Mouse (Mus musculus) left cerebral cortex, adult 18-20 months (tissue): ENCODE results near the gene Tmem178. TPM values are rescaled to one million over a fixed set of nuclear protein-coding genes. Genes with fewer than 3 reads are reported as not detected.

Experiments used
- DNase-seq, 2 experiments: peaks; one replicate each; pipeline ENCODE4 v3.0.0; 2021 to 2022; ENCODE audit warnings: low spot score in 2 of 2, mixed read lengths in 1 of 2
- long read RNA-seq, 2 experiments: library from polyadenylated mRNA; stranded (forward); transcript quantifications; one replicate each; pipeline ENCODE4 v2.0.0; 2021
- total RNA-seq, 2 experiments: library from RNA; stranded (reverse); gene quantifications; 2 replicates each; pipeline ENCODE4 v1.2.3; 2021

Gene Tmem178
- 100 to 1,000 TPM; 104 to 117 TPM for total RNA-seq
- long read RNA-seq, experiment 1, transcript Tmem178-201 (4 exons, 1,696 nt): major isoform, 71 of 99 reads
- long read RNA-seq, experiment 1, partial matches to known transcripts: 4 of 99 reads
- long read RNA-seq, experiment 1, other reads (novel, unspliced or antisense): 24 of 99 reads
- long read RNA-seq, experiment 2, transcript Tmem178-201 (4 exons, 1,696 nt): major isoform, 71 of 75 reads
- long read RNA-seq, experiment 2, partial matches to known transcripts: 3 of 75 reads
- long read RNA-seq, experiment 2, other reads (novel, unspliced or antisense): 1 of 75 reads

DNA sequence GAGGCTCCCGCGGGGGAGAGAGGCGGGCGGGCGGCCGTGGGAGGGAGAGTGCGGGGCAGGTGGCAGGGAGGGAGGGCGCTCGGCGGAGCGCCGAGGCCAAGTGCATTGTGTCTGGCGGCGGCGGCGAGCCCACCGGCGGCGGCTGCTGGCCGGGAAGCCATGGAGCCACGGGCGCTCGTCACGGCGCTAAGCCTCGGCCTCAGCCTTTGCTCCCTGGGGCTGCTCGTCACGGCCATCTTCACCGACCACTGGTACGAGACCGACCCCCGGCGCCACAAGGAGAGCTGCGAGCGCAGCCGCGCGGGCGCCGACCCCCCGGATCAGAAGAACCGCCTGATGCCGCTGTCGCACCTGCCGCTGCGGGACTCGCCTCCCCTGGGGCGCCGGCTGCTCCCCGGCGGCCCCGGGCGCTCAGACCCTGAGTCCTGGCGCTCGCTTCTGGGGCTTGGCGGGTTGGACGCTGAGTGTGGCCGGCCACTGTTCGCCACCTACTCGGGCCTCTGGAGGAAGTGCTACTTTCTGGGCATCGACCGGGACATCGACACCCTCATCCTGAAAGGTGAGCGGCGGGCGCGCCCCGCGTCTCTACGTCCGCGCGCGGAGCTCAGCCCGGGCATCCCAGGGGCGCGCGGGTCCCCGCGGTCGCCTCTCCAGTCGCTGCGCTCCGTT lies at the start of gene Tmem178:
Gene Tmem178, plus strand, starts transcription at position 103 of the 669 bp plus-strand sequence.
- peak; percentile 31 to 41 for DNase-seq

- no peak for DNase-seq
These were observed 48.0 kb upstream of the Tmem178 start for GRCm38 (mm10) chr17:80896481-80896880.

- DNase-seq: no peak
These were observed 46.6 kb upstream of the Tmem178 start for GRCm38 (mm10) chr17:80897709-80898440.

- DNase-seq: no peak
These were observed 44.8 kb upstream of the Tmem178 start for GRCm38 (mm10) chr17:80899513-80900199.

DNA sequence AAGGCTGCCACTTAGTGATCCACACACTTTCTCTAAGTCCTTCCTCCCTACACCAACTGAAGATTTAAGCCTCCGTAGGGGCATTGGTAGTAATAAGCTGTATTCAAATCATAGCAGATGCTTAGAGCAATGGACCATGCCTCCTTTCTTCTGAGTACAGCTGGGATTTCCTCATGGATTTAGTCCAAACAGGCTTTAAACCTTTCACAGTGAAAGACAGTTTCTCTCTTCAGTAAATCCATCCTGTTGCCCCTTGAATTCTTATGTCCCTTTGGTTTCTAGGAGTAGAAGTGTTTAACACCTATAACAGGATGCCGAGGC lies 44.3 kb upstream of the Tmem178 start:
- no peak for DNase-seq

GRCm38 (mm10) chr17:80901885-80902284 lies 42.5 kb upstream of the Tmem178 start:
- DNase-seq: no peak

- no peak for DNase-seq
These were observed 41.1 kb upstream of the Tmem178 start for GRCm38 (mm10) chr17:80903121-80903875.

GRCm38 (mm10) chr17:80904061-80904460 lies 40.4 kb upstream of the Tmem178 start:
- DNase-seq: no peak

DNA sequence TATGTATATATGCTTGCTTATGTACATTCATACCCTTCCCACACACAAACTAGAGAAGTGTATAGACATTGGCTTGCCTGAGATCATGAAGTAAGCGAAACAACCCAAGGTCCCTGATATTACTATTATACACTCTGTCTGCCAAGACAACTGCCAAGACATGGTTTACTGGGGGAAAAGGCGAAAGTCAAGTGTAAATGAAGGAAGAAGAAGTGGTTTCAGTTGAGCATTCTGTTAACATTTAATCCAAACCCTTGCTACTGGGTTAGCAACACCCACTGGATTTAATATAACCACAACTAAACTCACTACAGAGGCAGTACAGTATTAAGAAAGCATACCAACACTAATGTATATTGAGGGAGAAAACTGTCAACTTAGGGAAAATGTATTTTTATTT lies 28.8 kb upstream of the Tmem178 start:
- no peak for DNase-seq

GRCm38 (mm10) chr17:80919261-80919660 lies 25.2 kb upstream of the Tmem178 start:
- DNase-seq: no peak

GRCm38 (mm10) chr17:80921286-80922134 lies 22.9 kb upstream of the Tmem178 start:
- peak in 1 of 2 experiments; percentile 21 for DNase-seq

DNA sequence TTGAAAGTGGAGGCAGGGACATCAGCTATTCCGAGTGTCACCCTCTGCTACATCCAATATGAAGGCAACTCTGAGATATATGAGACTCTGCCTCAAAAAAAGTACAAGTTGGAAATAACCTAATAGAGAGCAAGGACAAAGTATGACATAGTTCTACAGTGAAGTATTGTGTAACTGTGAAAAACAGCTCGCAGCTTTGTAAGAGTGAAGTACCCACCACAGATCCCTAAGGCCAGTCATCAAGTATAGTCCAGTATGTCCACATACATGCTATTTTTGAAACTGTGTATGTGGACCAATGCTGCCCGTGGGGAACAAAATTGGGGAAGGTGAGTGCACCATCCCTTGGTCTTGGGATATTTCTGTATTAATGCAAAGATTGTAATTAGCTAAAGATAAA lies 18.9 kb upstream of the Tmem178 start:
- no peak for DNase-seq

DNA sequence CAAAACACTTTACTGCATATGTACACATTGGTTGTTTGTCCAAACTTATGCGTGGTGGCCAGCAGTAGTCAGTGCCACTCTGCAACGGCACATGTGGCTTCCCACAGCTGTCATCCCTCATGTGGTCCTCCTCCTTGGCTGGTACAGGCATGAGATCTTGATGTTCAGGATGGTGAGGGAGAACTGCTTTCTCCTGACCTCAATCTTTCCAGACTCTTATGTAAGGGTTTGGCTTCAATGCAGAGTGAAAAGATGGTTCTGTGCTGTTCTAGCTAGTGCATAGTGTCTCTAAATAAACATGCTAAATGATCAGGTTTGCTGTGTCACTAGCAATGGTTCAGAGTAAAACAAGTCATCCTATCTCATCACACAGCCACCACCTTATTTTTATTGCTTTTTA lies 17.3 kb upstream of the Tmem178 start:
- DNase-seq: no peak

- no peak for DNase-seq
These were observed 11.7 kb upstream of the Tmem178 start for GRCm38 (mm10) chr17:80932716-80933115.

DNA sequence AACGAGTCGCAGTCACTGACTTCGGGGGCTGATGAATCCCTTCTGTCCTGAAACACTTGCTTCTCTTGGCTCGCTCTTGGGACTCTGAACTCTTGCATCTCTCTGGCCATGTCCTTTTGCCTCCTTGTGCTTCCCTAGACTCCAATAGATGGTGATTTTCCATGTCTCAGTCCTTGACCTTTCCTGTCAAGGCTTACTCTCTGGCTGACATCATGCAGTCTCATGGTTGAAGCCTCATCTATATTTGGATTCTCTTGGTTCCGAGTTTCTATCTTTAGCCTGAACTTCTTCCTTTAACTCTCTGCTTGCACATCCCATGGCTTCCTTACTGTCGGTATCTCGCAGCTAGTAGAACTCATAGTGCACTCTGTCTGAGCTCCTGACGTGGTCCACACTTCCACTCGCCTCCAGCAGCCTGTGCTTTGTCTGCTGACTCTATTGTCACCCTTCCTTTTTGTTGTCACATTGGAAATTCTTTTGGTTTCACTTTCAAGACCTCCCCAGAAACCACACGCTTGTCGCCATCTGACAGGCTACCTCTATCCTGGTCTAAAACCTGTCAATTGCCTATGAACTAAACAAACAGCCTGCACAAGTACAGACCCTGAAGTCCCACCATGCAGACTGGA lies 10.9 kb upstream of the Tmem178 start:
- DNase-seq: no peak

DNA sequence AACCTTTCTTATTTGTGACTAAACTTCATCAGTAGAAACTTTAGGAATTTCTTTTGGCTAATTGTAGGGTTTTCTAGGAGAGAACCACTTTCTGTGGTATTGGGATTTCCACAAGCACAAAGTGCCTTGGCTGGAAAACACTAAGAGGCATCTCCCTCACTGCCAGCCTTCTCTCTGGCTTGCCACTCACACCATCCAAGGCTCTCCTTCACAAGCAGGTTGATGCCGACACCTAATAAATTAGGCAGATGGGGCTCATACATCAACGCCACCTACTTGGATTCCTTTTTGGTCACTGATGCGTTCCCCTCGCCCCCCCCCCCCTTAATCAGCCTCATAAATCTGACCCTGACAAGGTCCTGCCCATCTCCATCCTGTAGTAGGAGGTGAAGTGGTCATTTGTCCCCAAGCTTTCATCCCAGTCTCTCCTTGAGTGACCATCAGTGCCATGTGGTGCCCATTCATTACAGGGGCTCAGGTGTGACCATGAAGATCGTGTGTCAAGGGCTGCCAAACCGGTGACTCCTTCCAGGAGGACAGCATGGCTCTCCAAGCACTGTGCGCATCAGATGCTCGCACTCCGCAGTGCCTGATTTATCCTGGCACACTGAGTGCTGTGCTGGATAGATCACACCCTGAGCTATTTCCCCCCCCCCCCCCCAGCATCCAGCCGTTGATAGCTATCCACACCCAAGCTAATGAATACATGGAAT lies 8.5 kb upstream of the Tmem178 start:
- DNase-seq: no peak

- DNase-seq: no peak
These were observed 7.9 kb upstream of the Tmem178 start for GRCm38 (mm10) chr17:80936521-80936920.

- DNase-seq: no peak
These were observed 4.6 kb upstream of the Tmem178 start for GRCm38 (mm10) chr17:80939833-80940232.

- DNase-seq: no peak
These were observed 2.6 kb upstream of the Tmem178 start for GRCm38 (mm10) chr17:80941857-80942256.
